9 mouse cellular contexts compared by ENCODE assay signal in the genomic region with DNA sequence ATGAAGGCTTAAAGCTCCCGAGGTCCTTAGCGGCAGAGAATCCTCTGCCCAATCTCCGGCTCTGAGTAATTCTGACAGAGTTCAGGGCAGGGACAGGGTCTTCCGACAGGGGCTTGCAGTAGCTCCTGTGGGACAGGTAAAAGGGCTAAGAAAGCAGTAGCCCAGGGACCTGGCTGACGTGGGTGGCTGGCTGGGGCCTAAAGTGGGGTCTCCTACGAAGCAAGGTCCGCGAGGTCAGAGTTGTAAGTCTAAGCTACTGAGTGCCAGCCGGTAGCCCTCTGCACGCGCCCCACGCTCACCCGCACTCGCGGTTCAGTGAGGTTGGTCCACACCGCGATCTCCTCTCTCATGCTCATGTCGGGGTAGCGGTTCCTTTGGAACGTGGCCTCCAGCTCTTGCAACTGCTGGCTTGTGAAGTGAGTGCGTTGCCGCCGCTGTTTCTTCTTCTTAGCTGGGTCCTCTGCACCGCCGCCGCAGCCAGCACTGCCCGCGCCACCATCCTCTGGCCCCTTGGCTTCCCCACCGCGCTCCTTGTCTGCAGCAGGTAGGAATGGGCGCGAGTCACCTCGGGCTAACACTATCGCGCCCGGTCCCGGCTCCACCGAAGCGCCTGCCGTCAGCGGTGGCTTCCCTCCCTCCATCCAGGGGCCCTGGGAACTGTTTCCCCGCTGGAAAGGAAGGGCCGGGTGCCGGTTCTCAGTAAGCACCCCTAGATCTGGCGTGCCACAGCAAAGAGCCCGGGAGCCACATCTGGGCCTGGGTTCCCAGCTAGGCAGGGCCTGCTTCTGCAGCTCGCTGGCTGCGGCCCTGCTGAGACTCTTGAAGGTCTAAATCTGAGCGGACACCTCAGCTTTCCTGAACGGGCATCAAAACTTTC. TPM values are rescaled to one million over a fixed set of nuclear protein-coding genes. Genes with fewer than 3 reads are reported as not detected.
A peak's percentile ranks its signal among the peaks of the same experiment; 100 is the strongest.
DNase-seq lines count a peak whose midpoint lies in the region; ATAC-seq and TF ChIP-seq lines count a peak whose summit lies in the region.
"Had no signal": no experiment of that assay in that cellular context is flagged by ENCODE, and none has a peak within 500 bp of the region (broad histone marks: within the 10 kb centered on the region; RNA-seq: fewer than 3 reads in every experiment).

No protein-coding gene starts in this region.

- H3K4me1 ChIP-seq in heart, adult 2 months (ENCODE audit: control insufficient read depth, insufficient read depth, low read length), result 0 out of 2 replicates have a peak, but pooled peaks cover 1% of the 10 kb centered on the region
- H3K4me1 ChIP-seq in ES-E14 (ENCODE audit: control insufficient read depth in 2 of 2, insufficient read depth in 2 of 2, low read length in 2 of 2, poor library complexity in 1 of 2), result peaks cover 0 to 3% of the 10 kb centered on the region in 2 experiments; a peak in 1 of 4 replicates
- peaks cover 37% of the 10 kb centered on the region for H3K4me1 ChIP-seq in heart, embryonic 12.5 days (replicated peaks)
- peaks cover 37% of the 10 kb centered on the region for H3K4me1 ChIP-seq in limb, embryonic 14.5 days (ENCODE audit: control insufficient read depth, insufficient read depth, low read length)

- H3K4me3 ChIP-seq in heart, adult 2 months, result 0 out of 2 replicates have a peak overlapping the region, but pooled peaks have one; percentile 21
- H3K4me3 ChIP-seq in ES-E14 (ENCODE audit: insufficient read depth in 1 of 2, low read depth in 1 of 2, low read length in 2 of 2, poor library complexity in 1 of 2, severe bottlenecking in 1 of 2), result peak overlapping the region in 1 of 2 experiments; percentile 31; a peak in 1 of 4 replicates
- peak overlapping the region; percentile 23 for H3K4me3 ChIP-seq in heart, embryonic 12.5 days
- H3K4me3 ChIP-seq in limb, embryonic 14.5 days (replicated peaks; ENCODE audit: low read length), result peak overlapping the region; percentile 67
- H3K4me3 ChIP-seq: hindbrain, embryonic 15.5 days had no signal

- TF ChIP-seq CTCF in heart, adult 2 months (IDR thresholded peaks at IDR 0.05), result no peak

- H3K9me3 ChIP-seq in ES-E14 (ENCODE audit: control insufficient read depth, insufficient read depth, low read depth, low read length), result no peaks in the 10 kb centered on the region
- H3K9me3 ChIP-seq in heart, embryonic 12.5 days (replicated peaks), result no peaks in the 10 kb centered on the region
- no peaks in the 10 kb centered on the region for H3K9me3 ChIP-seq in limb, embryonic 14.5 days (ENCODE audit: control insufficient read depth, low read length)
- H3K9me3 ChIP-seq: hindbrain, embryonic 15.5 days had no signal

- TF ChIP-seq EP300 in heart, adult 2 months (IDR thresholded peaks at IDR 0.05; ENCODE audit: insufficient read depth, low read depth, low read length), result no peak

- in situ Hi-C loops in ES-E14 (cut with MboI; ENCODE audit: low sequenced_read_pairs in 2 of 2, unreplicated experiment in 2 of 2), result no loop called here

- 5% methylated on average over 50 of the region's 50 CpGs for WGBS in heart, adult 2 months
- 1% methylated on average over 50 of the region's 50 CpGs for WGBS in heart, embryonic 12.5 days
- 3% methylated on average over 50 of the region's 50 CpGs for WGBS in limb, embryonic 14.5 days

- no peak overlapping the region for H3K9ac ChIP-seq in heart, adult 2 months (ENCODE audit: low read depth, low read length)
- no peak overlapping the region for H3K9ac ChIP-seq in ES-E14 (ENCODE audit: insufficient read depth, low read depth, low read length, poor library complexity, severe bottlenecking)
- H3K9ac ChIP-seq in heart, embryonic 12.5 days, result no peak overlapping the region
- H3K9ac ChIP-seq in limb, embryonic 14.5 days (ENCODE audit: low read depth, low read length, severe bottlenecking), result peak overlapping the region; percentile 92
- H3K9ac ChIP-seq: hindbrain, embryonic 15.5 days had no signal

- H3K4me2 ChIP-seq in heart, embryonic 12.5 days, result peak overlapping the region; percentile 27
- H3K4me2 ChIP-seq in limb, embryonic 14.5 days (replicated peaks; ENCODE audit: low read depth, low read length, severe bottlenecking), result peak overlapping the region; percentile 66
- H3K4me2 ChIP-seq: hindbrain, embryonic 15.5 days had no signal

- peaks cover 70% of the 10 kb centered on the region for H3K27me3 ChIP-seq in heart, adult 2 months (ENCODE audit: control insufficient read depth, insufficient read depth, low read length)
- peaks cover 88% of the 10 kb centered on the region for H3K27me3 ChIP-seq in heart, embryonic 12.5 days (replicated peaks)
- H3K27me3 ChIP-seq in limb, embryonic 14.5 days (ENCODE audit: control insufficient read depth, insufficient read depth, low read length), result peaks cover 84% of the 10 kb centered on the region

- H3K79me2 ChIP-seq in heart, adult 2 months (replicated peaks; ENCODE audit: control insufficient read depth, insufficient read depth, low read length), result no peaks in the 10 kb centered on the region

- no peaks in the 10 kb centered on the region for H3K36me3 ChIP-seq in heart, adult 2 months (ENCODE audit: control insufficient read depth, insufficient read depth, low read length)
- no peaks in the 10 kb centered on the region for H3K36me3 ChIP-seq in ES-E14 (ENCODE audit: control insufficient read depth, insufficient read depth, low read length, poor library complexity, severe bottlenecking)
- H3K36me3 ChIP-seq in heart, embryonic 12.5 days, result no peaks in the 10 kb centered on the region
- H3K36me3 ChIP-seq in limb, embryonic 14.5 days (ENCODE audit: control insufficient read depth, insufficient read depth, low read length), result peaks cover 41% of the 10 kb centered on the region
- H3K36me3 ChIP-seq: hindbrain, embryonic 15.5 days had no signal

- intact Hi-C loops in heart, adult 2 months (cut with DNase I), result no loop called here

- DNase-seq in heart, adult 2 months, result peak in 1 of 2 experiments; percentile 43
- DNase-seq in heart, adult 18-20 months, result no peak
- DNase-seq in ES-E14 (ENCODE audit: low read depth, low spot score) (peak; percentile 37), adipocyte (ENCODE audit: low spot score) (no peak)
- DNase-seq in limb, embryonic 14.5 days (ENCODE audit: low spot score), result no peak
- DNase-seq in right cerebral cortex, adult 18-20 months, result no peak
- DNase-seq in spleen, postnatal 10 days (ENCODE audit: low spot score in 2 of 2), result no peak

- H3K27ac ChIP-seq in heart, adult 2 months, result no peak overlapping the region
- no peak overlapping the region for H3K27ac ChIP-seq in ES-E14 (ENCODE audit: insufficient read depth, low read depth, low read length, poor library complexity, severe bottlenecking)
- H3K27ac ChIP-seq in heart, embryonic 12.5 days (ENCODE audit: poor library complexity, severe bottlenecking), result no peak overlapping the region
- peak overlapping the region; percentile 73 for H3K27ac ChIP-seq in limb, embryonic 14.5 days (replicated peaks; ENCODE audit: low read depth, low read length)
- H3K27ac ChIP-seq: hindbrain, embryonic 15.5 days had no signal

- TF ChIP-seq POLR2A in heart, adult 2 months (IDR thresholded peaks at IDR 0.05; ENCODE audit: insufficient read depth, low read depth, low read length), result no peak
- TF ChIP-seq POLR2A in limb, embryonic 14.5 days (IDR thresholded peaks at IDR 0.05; ENCODE audit: borderline replicate concordance, extremely low read depth, insufficient read depth, insufficient read length), result no peak

- ATAC-seq in heart, embryonic 12.5 days (ENCODE audit: insufficient number of reproducible peaks, low FRiP score), result no peak
- no peak for ATAC-seq in limb, embryonic 14.5 days (ENCODE audit: low FRiP score, low read depth)

TF ChIP-seq in ES-E14, 5 proteins besides CTCF, POLR2A, EP300 and RAD21:
- TF ChIP-seq MAFK (IDR thresholded peaks at IDR 0.05; ENCODE audit: insufficient read depth, low read depth, low read length) (no peak), HCFC1 (IDR thresholded peaks at IDR 0.05; ENCODE audit: borderline replicate concordance, insufficient read depth, low read length) (no peak), ZNF384 (IDR thresholded peaks at IDR 0.05; ENCODE audit: low read depth, low read length) (no peak), ZC3H11A (IDR thresholded peaks at IDR 0.05; ENCODE audit: borderline replicate concordance, low read depth, low read length) (no peak), CHD2 (IDR thresholded peaks at IDR 0.05; ENCODE audit: low read depth, low read length) (no peak)

RNA-seq across cellular contexts. Expression of a gene that starts 7.6 kb away (rescaled TPM):
- not detected for total RNA-seq in heart, adult 2 months (2021)
- 0.06 TPM in 1 of 2 replicates, not detected in the other for polyA plus RNA-seq in heart, adult 2 months (2012; rRNA removed)
- not detected for total RNA-seq in heart, adult 18-20 months (2021)
- total RNA-seq in ES-E14 (2012; rRNA removed), result 0.26 and 1.0 TPM in 2 replicates
- 0.54 and 0.87 TPM in 2 replicates for polyA plus RNA-seq in heart, embryonic 12.5 days (2016; fragmentation: Nextera tagmentation; extraction: Ambion mirVana)
- polyA plus RNA-seq in limb, embryonic 14.5 days (2012; rRNA removed), result 59.5 and 94.8 TPM in 2 replicates
- polyA plus RNA-seq in limb, embryonic 14.5 days (2014; fragmentation: Nextera tagmentation; extraction: Ambion mirVana), result 63.1 and 84.6 TPM in 2 replicates

RNA-seq across cellular contexts. Expression of a gene that starts 44.0 kb away (rescaled TPM):
- total RNA-seq in heart, adult 2 months (2021), result under 1 TPM in 1 of 2 experiments, not detected in 1; 0.23 TPM
- polyA plus RNA-seq in heart, adult 2 months (2012; rRNA removed), result 0.12 TPM in 1 of 2 replicates, not detected in the other
- total RNA-seq in heart, adult 18-20 months (2021), result under 1 TPM; 0.20 to 0.21 TPM
- not detected in 2 replicates for total RNA-seq in ES-E14 (2012; rRNA removed)
- not detected in 2 replicates for polyA plus RNA-seq in heart, embryonic 12.5 days (2016; fragmentation: Nextera tagmentation; extraction: Ambion mirVana)
- polyA plus RNA-seq in limb, embryonic 14.5 days (2012; rRNA removed), result 0.18 TPM in 2 replicates
- polyA plus RNA-seq in limb, embryonic 14.5 days (2014; fragmentation: Nextera tagmentation; extraction: Ambion mirVana), result 0.15 TPM in 1 of 2 replicates, not detected in the other
- polyA plus RNA-seq: hindbrain, embryonic 15.5 days had no signal
